Mouse (Mus musculus) megakaryocyte, adult 5-6 weeks (primary cell): ENCODE results near the gene Tmtc1. TPM values are rescaled to one million over a fixed set of nuclear protein-coding genes. Genes with fewer than 3 reads are reported as not detected.

Source experiments
- ATAC-seq: 2 replicates; pipeline ENCODE4 v1.8.0; 2016; ENCODE audit warnings: mild to moderate bottlenecking, inconsistent platforms; ENCODE audit not compliant: poor library complexity, severe bottlenecking
- total RNA-seq, 2 experiments: library from RNA; stranded (forward) in 1 of 2; stranded (reverse) in 1 of 2; fragments of 153-499, 151-499 nt in 1 of 2; fragments of 221-1000, 200-1000 nt in 1 of 2; gene quantifications; 2 replicates each; pipeline versions ENCODE4 v1.2.3 to v1.2.4; 2015 to 2017

Gene Tmtc1
- total RNA-seq, 2 experiments from 2014 or later, result 0.07 TPM; not detected in 1

- ATAC-seq, result no peak
Measured at GRCm38 (mm10) chr6:148328928-148329327, 115.3 kb downstream of the Tmtc1 start.

- no peak for ATAC-seq
Measured at GRCm38 (mm10) chr6:148328130-148328529, 116.1 kb downstream of the Tmtc1 start.

- ATAC-seq, result no peak
Measured at GRCm38 (mm10) chr6:148318736-148319135, 125.5 kb downstream of the Tmtc1 start.

GRCm38 (mm10) chr6:148315571-148316080, 128.6 kb downstream of the Tmtc1 start:
- ATAC-seq, result no peak

- no peak for ATAC-seq
Measured at GRCm38 (mm10) chr6:148315106-148315505, 129.1 kb downstream of the Tmtc1 start.

GRCm38 (mm10) chr6:148310981-148311380, 133.2 kb downstream of the Tmtc1 start:
- ATAC-seq, result no peak

GRCm38 (mm10) chr6:148305821-148306220, 138.4 kb downstream of the Tmtc1 start:
- no peak for ATAC-seq

GRCm38 (mm10) chr6:148305191-148305590, 139.0 kb downstream of the Tmtc1 start:
- no peak for ATAC-seq

GRCm38 (mm10) chr6:148302261-148302660, 141.9 kb downstream of the Tmtc1 start:
- no peak for ATAC-seq

- no peak for ATAC-seq
Measured at GRCm38 (mm10) chr6:148297086-148297485, 147.1 kb downstream of the Tmtc1 start.

- no peak for ATAC-seq
Measured at GRCm38 (mm10) chr6:148296418-148296817, 147.8 kb downstream of the Tmtc1 start.

GRCm38 (mm10) chr6:148294506-148294905, 149.7 kb downstream of the Tmtc1 start:
- ATAC-seq, result peak; percentile 48

- ATAC-seq, result no peak
Measured at GRCm38 (mm10) chr6:148290865-148291264, 153.3 kb downstream of the Tmtc1 start.

- ATAC-seq, result peak; percentile 53; the same call in 1 of the 2 replicates
Measured at GRCm38 (mm10) chr6:148283224-148283881, 160.8 kb downstream of the Tmtc1 start.

GRCm38 (mm10) chr6:148279240-148279639, 164.9 kb downstream of the Tmtc1 start:
- ATAC-seq, result no peak

- no peak for ATAC-seq
Measured at GRCm38 (mm10) chr6:148276418-148276817, 167.8 kb downstream of the Tmtc1 start.

GRCm38 (mm10) chr6:148275046-148275445, 169.1 kb downstream of the Tmtc1 start:
- peak; percentile 67 for ATAC-seq

- ATAC-seq, result no peak
Measured at GRCm38 (mm10) chr6:148260729-148261101, 183.5 kb downstream of the Tmtc1 start.

GRCm38 (mm10) chr6:148259979-148260728, 184.0 kb downstream of the Tmtc1 start:
- ATAC-seq, result no peak

GRCm38 (mm10) chr6:148259074-148259473, 185.1 kb downstream of the Tmtc1 start:
- no peak for ATAC-seq

- ATAC-seq, result 0 out of 2 replicates have a peak, but pooled peaks have one; percentile 23
Measured at GRCm38 (mm10) chr6:148257805-148258204, 186.4 kb downstream of the Tmtc1 start.

- no peak for ATAC-seq
Measured at GRCm38 (mm10) chr6:148256109-148256508, 188.1 kb downstream of the Tmtc1 start.
